In the genomic region with DNA sequence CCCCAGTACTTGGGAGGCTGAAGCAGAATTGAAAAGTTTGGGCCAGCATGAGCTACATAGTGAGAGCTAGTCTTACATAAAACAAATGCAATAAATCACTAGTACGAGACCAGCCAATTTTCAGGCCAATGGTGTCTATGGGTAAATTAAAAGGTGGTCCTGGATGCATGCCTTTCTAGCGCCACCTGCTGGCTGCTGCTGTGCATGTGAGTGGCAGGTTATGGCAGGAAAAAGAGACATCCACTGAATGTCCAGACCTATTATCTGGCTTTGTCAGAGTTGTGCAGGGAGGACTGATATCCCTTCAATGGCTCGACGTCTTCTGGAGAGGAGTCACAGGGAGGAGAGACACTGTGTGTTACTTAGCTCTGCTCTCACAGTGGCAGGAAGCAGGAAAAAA, we compare ENCODE assay signal across 8 mouse cellular contexts. TPM values are rescaled to one million over a fixed set of nuclear protein-coding genes. Genes with fewer than 3 reads are reported as not detected.
DNase-seq lines count a peak whose midpoint lies in the region; ATAC-seq and TF ChIP-seq lines count a peak whose summit lies in the region.

No protein-coding gene starts in this region.

- no peak overlapping the region for H3K9ac ChIP-seq in heart, embryonic 15.5 days
- no peak overlapping the region for H3K9ac ChIP-seq in liver, embryonic 14.5 days (replicated peaks)
- H3K9ac ChIP-seq in neural tube, embryonic 11.5 days (ENCODE audit: low read length), result no peak overlapping the region
- H3K9ac ChIP-seq in stomach, embryonic 15.5 days, result no peak overlapping the region

- TF ChIP-seq POLR2A in bone marrow macrophage, adult 2 months (IDR thresholded peaks at IDR 0.05; ENCODE audit: borderline replicate concordance, low read depth, low read length), result no peak

- TF ChIP-seq CTCF in bone marrow macrophage, adult 2 months (IDR thresholded peaks at IDR 0.05; ENCODE audit: low read depth, low read length), result peak; percentile 95
- peak; percentile 99 for TF ChIP-seq CTCF in liver, embryonic 14.5 days (IDR thresholded peaks at IDR 0.05; ENCODE audit: low read depth)

- no peaks in the 10 kb centered on the region for H3K27me3 ChIP-seq in heart, embryonic 15.5 days
- H3K27me3 ChIP-seq in liver, embryonic 14.5 days (ENCODE audit: control insufficient read depth, insufficient read depth, low read length), result no peaks in the 10 kb centered on the region
- no peaks in the 10 kb centered on the region for H3K27me3 ChIP-seq in neural tube, embryonic 11.5 days (ENCODE audit: control insufficient read depth, insufficient read depth, low read length)
- no peaks in the 10 kb centered on the region for H3K27me3 ChIP-seq in stomach, embryonic 15.5 days (replicated peaks)

- no peak overlapping the region for H3K4me3 ChIP-seq in bone marrow macrophage, adult 2 months (ENCODE audit: insufficient read depth, low read length)
- no peak overlapping the region for H3K4me3 ChIP-seq in heart, embryonic 15.5 days
- H3K4me3 ChIP-seq in liver, embryonic 14.5 days (ENCODE audit: insufficient read depth in 1 of 2, low read depth in 2 of 2, low read length in 2 of 2), result no peak overlapping the region
- H3K4me3 ChIP-seq in neural tube, embryonic 11.5 days (ENCODE audit: low read depth, low read length), result no peak overlapping the region
- no peak overlapping the region for H3K4me3 ChIP-seq in stomach, embryonic 15.5 days (replicated peaks)

- H3K27ac ChIP-seq in bone marrow macrophage, adult 2 months (ENCODE audit: insufficient read depth, low read depth, low read length), result no peak overlapping the region
- H3K27ac ChIP-seq in heart, embryonic 15.5 days, result no peak overlapping the region
- no peak overlapping the region for H3K27ac ChIP-seq in liver, embryonic 14.5 days
- H3K27ac ChIP-seq in neural tube, embryonic 11.5 days (ENCODE audit: low read depth, low read length), result no peak overlapping the region
- no peak overlapping the region for H3K27ac ChIP-seq in stomach, embryonic 15.5 days

- H3K9me3 ChIP-seq in heart, embryonic 15.5 days (replicated peaks), result no peaks in the 10 kb centered on the region
- H3K9me3 ChIP-seq in liver, embryonic 14.5 days (ENCODE audit: control insufficient read depth, low read length), result no peaks in the 10 kb centered on the region
- no peaks in the 10 kb centered on the region for H3K9me3 ChIP-seq in neural tube, embryonic 11.5 days (ENCODE audit: control insufficient read depth, low read length)
- H3K9me3 ChIP-seq in stomach, embryonic 15.5 days, result no peaks in the 10 kb centered on the region

- peaks cover 21% of the 10 kb centered on the region for H3K36me3 ChIP-seq in heart, embryonic 15.5 days
- peaks cover 18% of the 10 kb centered on the region for H3K36me3 ChIP-seq in liver, embryonic 14.5 days (replicated peaks; ENCODE audit: control insufficient read depth, insufficient read depth, low read depth)
- peaks cover 4% of the 10 kb centered on the region; the same call in 1 of the 2 replicates for H3K36me3 ChIP-seq in neural tube, embryonic 11.5 days (ENCODE audit: control insufficient read depth, insufficient read depth, low read length)
- peaks cover 15% of the 10 kb centered on the region for H3K36me3 ChIP-seq in stomach, embryonic 15.5 days

- peak; percentile 87 to 88 for DNase-seq in B cell, adult 2 months
- DNase-seq in kidney, postnatal 14 days, result peak; percentile 91
- DNase-seq in liver, embryonic 14.5 days (ENCODE audit: low read depth in 3 of 3, low spot score in 3 of 3), result peak; percentile 65 to 75 (median 75)
- peak; percentile 88 for DNase-seq in neural tube, embryonic 11.5 days (ENCODE audit: low spot score)

- WGBS in heart, embryonic 15.5 days, result 2% methylated on average over 4 of the region's 4 CpGs
- 1% methylated on average over 4 of the region's 4 CpGs for WGBS in liver, embryonic 14.5 days (ENCODE audit: insufficient replicate concordance)
- WGBS in neural tube, embryonic 11.5 days, result 8% methylated on average over 4 of the region's 4 CpGs
- 3% methylated on average over 4 of the region's 4 CpGs for WGBS in stomach, embryonic 15.5 days

- no peak overlapping the region for H3K4me2 ChIP-seq in heart, embryonic 15.5 days
- peak overlapping the region; percentile 6; the same call in 1 of the 2 replicates for H3K4me2 ChIP-seq in liver, embryonic 14.5 days (ENCODE audit: low read depth)
- H3K4me2 ChIP-seq in neural tube, embryonic 11.5 days (ENCODE audit: low read depth), result no peak overlapping the region
- H3K4me2 ChIP-seq in stomach, embryonic 15.5 days, result no peak overlapping the region

- peak; percentile 55; the same call in 1 of the 2 replicates for TF ChIP-seq EP300 in liver, embryonic 14.5 days (IDR thresholded peaks at IDR 0.05; ENCODE audit: low read depth)

- peak; percentile 81 for ATAC-seq in erythroid progenitor cell, adult 5-6 weeks (replicated peaks; ENCODE audit: low FRiP score, poor library complexity, severe bottlenecking)
- ATAC-seq in heart, embryonic 15.5 days (replicated peaks; ENCODE audit: insufficient number of reproducible peaks, insufficient read depth, low FRiP score, low read depth), result 0 out of 2 replicates have a peak, but pooled peaks have one; percentile 20
- peak; percentile 73 for ATAC-seq in liver, embryonic 14.5 days (ENCODE audit: insufficient read depth)
- peak; percentile 40; the same call in 1 of the 2 replicates for ATAC-seq in neural tube, embryonic 11.5 days (ENCODE audit: insufficient read depth, low FRiP score, low TSS enrichment)
- ATAC-seq in stomach, embryonic 15.5 days (ENCODE audit: insufficient read depth, low FRiP score, low read depth), result peak; percentile 20; the same call in 1 of the 2 replicates

- peaks cover 6% of the 10 kb centered on the region; the same call in 1 of the 2 replicates for H3K4me1 ChIP-seq in bone marrow macrophage, adult 2 months (ENCODE audit: control insufficient read depth, insufficient read depth, low read length)
- H3K4me1 ChIP-seq in heart, embryonic 15.5 days (replicated peaks), result peaks cover 12% of the 10 kb centered on the region
- peaks cover 5 to 6% of the 10 kb centered on the region in 2 experiments; a peak in 3 of 4 replicates for H3K4me1 ChIP-seq in liver, embryonic 14.5 days (replicated peaks; ENCODE audit: control insufficient read depth in 2 of 2, insufficient read depth in 2 of 2, low read length in 1 of 2)
- no peaks in the 10 kb centered on the region for H3K4me1 ChIP-seq in neural tube, embryonic 11.5 days (ENCODE audit: control insufficient read depth, insufficient read depth, low read length)
- H3K4me1 ChIP-seq in stomach, embryonic 15.5 days, result no peaks in the 10 kb centered on the region

RNA-seq across cellular contexts. Expression of a gene that starts 15.1 kb away (rescaled TPM):
- 135 and 148 TPM in 2 replicates for polyA plus RNA-seq in bone marrow macrophage, adult 2 months (2012; ENCODE audit: insufficient read depth, insufficient read length, missing spikeins)
- total RNA-seq in erythroid progenitor cell, adult 5-6 weeks (2015; ENCODE audit: low replicate concordance), result 149 and 170 TPM in 2 replicates
- total RNA-seq in erythroid progenitor cell, adult 5-6 weeks (2017; ENCODE audit: low replicate concordance), result 85.0 and 107 TPM in 2 replicates
- 312 and 334 TPM in 2 replicates for polyA plus RNA-seq in heart, embryonic 15.5 days (2015; fragmentation: Nextera tagmentation; extraction: Ambion mirVana)
- 101 and 167 TPM in 2 replicates for polyA plus RNA-seq in liver, embryonic 14.5 days (2012; rRNA removed)
- polyA plus RNA-seq in liver, embryonic 14.5 days (2014; fragmentation: Nextera tagmentation; extraction: Ambion mirVana), result 341 and 347 TPM in 2 replicates
- 717 and 722 TPM in 2 replicates for polyA plus RNA-seq in neural tube, embryonic 11.5 days (2014; fragmentation: Nextera tagmentation; extraction: Ambion mirVana)
- polyA plus RNA-seq in stomach, embryonic 15.5 days (2015; fragmentation: Nextera tagmentation; extraction: Ambion mirVana), result 457 and 489 TPM in 2 replicates

RNA-seq across cellular contexts. Expression of a gene that starts 15.1 kb away (rescaled TPM):
- polyA plus RNA-seq in bone marrow macrophage, adult 2 months (2012; ENCODE audit: insufficient read depth, insufficient read length, missing spikeins), result 14.4 and 17.3 TPM in 2 replicates
- total RNA-seq in erythroid progenitor cell, adult 5-6 weeks (2015; ENCODE audit: low replicate concordance), result 5.0 and 12.6 TPM in 2 replicates
- total RNA-seq in erythroid progenitor cell, adult 5-6 weeks (2017; ENCODE audit: low replicate concordance), result 2.5 and 6.8 TPM in 2 replicates
- 14.0 and 14.9 TPM in 2 replicates for polyA plus RNA-seq in heart, embryonic 15.5 days (2015; fragmentation: Nextera tagmentation; extraction: Ambion mirVana)
- 4.8 and 6.7 TPM in 2 replicates for polyA plus RNA-seq in liver, embryonic 14.5 days (2012; rRNA removed)
- polyA plus RNA-seq in liver, embryonic 14.5 days (2014; fragmentation: Nextera tagmentation; extraction: Ambion mirVana), result 7.9 and 9.0 TPM in 2 replicates
- polyA plus RNA-seq in neural tube, embryonic 11.5 days (2014; fragmentation: Nextera tagmentation; extraction: Ambion mirVana), result 13.6 and 15.8 TPM in 2 replicates
- 11.9 and 15.1 TPM in 2 replicates for polyA plus RNA-seq in stomach, embryonic 15.5 days (2015; fragmentation: Nextera tagmentation; extraction: Ambion mirVana)

RNA-seq across cellular contexts. Expression of a gene that starts 21.3 kb away (rescaled TPM):
- 4.2 and 6.0 TPM in 2 replicates for polyA plus RNA-seq in bone marrow macrophage, adult 2 months (2012; ENCODE audit: insufficient read depth, insufficient read length, missing spikeins)
- total RNA-seq in erythroid progenitor cell, adult 5-6 weeks (2015; ENCODE audit: low replicate concordance), result 2.5 and 12.2 TPM in 2 replicates
- 7.3 and 8.3 TPM in 2 replicates for total RNA-seq in erythroid progenitor cell, adult 5-6 weeks (2017; ENCODE audit: low replicate concordance)
- 9.5 and 9.9 TPM in 2 replicates for polyA plus RNA-seq in heart, embryonic 15.5 days (2015; fragmentation: Nextera tagmentation; extraction: Ambion mirVana)
- 5.1 and 5.5 TPM in 2 replicates for polyA plus RNA-seq in liver, embryonic 14.5 days (2012; rRNA removed)
- 5.0 and 6.8 TPM in 2 replicates for polyA plus RNA-seq in liver, embryonic 14.5 days (2014; fragmentation: Nextera tagmentation; extraction: Ambion mirVana)
- 1.9 and 2.2 TPM in 2 replicates for polyA plus RNA-seq in neural tube, embryonic 11.5 days (2014; fragmentation: Nextera tagmentation; extraction: Ambion mirVana)
- polyA plus RNA-seq in stomach, embryonic 15.5 days (2015; fragmentation: Nextera tagmentation; extraction: Ambion mirVana), result 16.2 and 17.3 TPM in 2 replicates

RNA-seq across cellular contexts. Expression of a gene that starts 55.7 kb away (rescaled TPM):
- 40.7 and 42.2 TPM in 2 replicates for polyA plus RNA-seq in bone marrow macrophage, adult 2 months (2012; ENCODE audit: insufficient read depth, insufficient read length, missing spikeins)
- total RNA-seq in erythroid progenitor cell, adult 5-6 weeks (2015; ENCODE audit: low replicate concordance), result 48.3 and 78.4 TPM in 2 replicates
- total RNA-seq in erythroid progenitor cell, adult 5-6 weeks (2017; ENCODE audit: low replicate concordance), result 73.2 and 98.7 TPM in 2 replicates
- 26.0 and 27.3 TPM in 2 replicates for polyA plus RNA-seq in heart, embryonic 15.5 days (2015; fragmentation: Nextera tagmentation; extraction: Ambion mirVana)
- polyA plus RNA-seq in liver, embryonic 14.5 days (2012; rRNA removed), result 6.9 and 9.0 TPM in 2 replicates
- polyA plus RNA-seq in liver, embryonic 14.5 days (2014; fragmentation: Nextera tagmentation; extraction: Ambion mirVana), result 12.7 and 15.3 TPM in 2 replicates
- polyA plus RNA-seq in neural tube, embryonic 11.5 days (2014; fragmentation: Nextera tagmentation; extraction: Ambion mirVana), result 53.8 and 54.1 TPM in 2 replicates
- 25.6 and 27.3 TPM in 2 replicates for polyA plus RNA-seq in stomach, embryonic 15.5 days (2015; fragmentation: Nextera tagmentation; extraction: Ambion mirVana)

Comparison
In these comparisons a context has a peak if more than half of its experiments do, and no peak if none do; other contexts are left out.
1. ATAC-seq: peak in every context shown above with its lines; median percentile 81 in erythroid progenitor cell, adult 5-6 weeks; 73 in liver, embryonic 14.5 days; 40 in neural tube, embryonic 11.5 days; 20 in heart, embryonic 15.5 days; 20 in stomach, embryonic 15.5 days.